Mouse (Mus musculus): Measurements from ENCODE around the gene Rab15. TPM values are rescaled to one million over a fixed set of nuclear protein-coding genes. Genes with fewer than 3 reads are reported as not detected.
A peak's percentile ranks its signal among the peaks of the same experiment; 100 is the strongest.
"Not testable (repeated sequence)": the region's sequence is repeated elsewhere in the genome, so short reads cannot be mapped to it uniquely, and the experiment has no call there.

Rab15 gene
- polyA plus RNA-seq, 1 experiment: 108 TPM

DNA sequence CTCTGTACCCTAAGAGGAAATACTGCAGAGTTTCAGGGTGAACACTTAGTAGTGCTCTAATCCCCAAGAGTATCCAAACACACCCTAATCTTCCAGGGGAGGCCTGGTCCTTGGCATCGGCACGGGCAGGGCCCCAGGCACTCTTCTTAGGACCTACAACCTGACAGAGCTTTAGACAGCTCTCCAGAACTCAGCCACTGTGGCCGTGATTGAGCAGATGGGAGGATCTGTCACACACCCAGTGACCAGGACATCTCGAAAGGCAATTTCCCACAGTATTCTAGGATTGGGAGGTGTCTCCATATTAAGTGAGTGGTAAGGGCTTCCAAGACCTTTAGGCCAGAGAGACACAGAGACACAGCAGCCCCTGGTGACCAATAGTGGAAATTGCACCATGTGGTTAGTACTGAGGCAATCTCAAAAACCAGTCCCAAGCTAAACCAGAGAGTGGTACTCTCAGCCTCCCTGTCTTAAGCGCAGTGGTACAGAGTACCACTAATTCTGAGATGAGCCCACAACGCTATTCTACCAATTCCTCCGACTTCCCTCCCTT, 18.9 kb downstream of the Rab15 start:
- Histone ChIP-seq H3K4me1 (ENCODE audit: control insufficient read depth, insufficient read depth, low read length) (peaks cover 49% of the 10 kb centered on the region), H3K27ac (ENCODE audit: insufficient read depth, low read length) (peak overlapping the region; percentile 73), H3K27me3 (ENCODE audit: control insufficient read depth, insufficient read depth, low read length) (no peaks in the 10 kb centered on the region), H3K4me3 (replicated peaks; ENCODE audit: insufficient read depth, low read depth, low read length) (no peak overlapping the region)
- TF ChIP-seq POLR2A (IDR thresholded peaks at IDR 0.05; ENCODE audit: borderline replicate concordance, insufficient read depth, low read length): no peak
- peak; percentile 80 for TF ChIP-seq CTCF (IDR thresholded peaks at IDR 0.05; ENCODE audit: borderline replicate concordance, insufficient read depth, low read depth, low read length)
- 23% methylated on average over 7 of the region's 7 CpGs for WGBS
- peak; percentile 75 to 80 for DNase-seq

DNA sequence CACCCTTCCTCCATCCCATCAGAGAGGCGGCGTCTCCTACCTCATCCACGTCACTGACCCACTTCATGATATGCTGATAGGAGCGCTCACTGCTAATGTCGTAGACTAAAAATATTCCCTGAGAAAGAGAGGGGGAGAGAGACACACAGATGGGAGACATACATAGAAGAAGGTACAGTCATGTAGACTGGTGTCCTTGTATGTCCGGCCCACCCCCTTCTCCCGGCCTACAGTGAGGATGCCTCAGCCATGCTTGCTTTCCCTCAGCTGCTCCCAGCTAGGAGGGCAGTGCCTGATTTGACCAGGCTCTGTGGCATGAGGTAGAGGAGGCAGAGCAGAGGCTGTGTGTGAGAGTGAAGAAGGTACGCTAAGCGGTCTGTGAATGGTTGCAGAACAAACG, 19.7 kb downstream of the Rab15 start:
- Histone ChIP-seq H3K4me1 (ENCODE audit: control insufficient read depth, insufficient read depth, low read length) (peaks cover 49% of the 10 kb centered on the region), H3K4me3 (replicated peaks; ENCODE audit: insufficient read depth, low read depth, low read length) (no peak overlapping the region), H3K27ac (ENCODE audit: insufficient read depth, low read length) (peak overlapping the region; percentile 73), H3K27me3 (ENCODE audit: control insufficient read depth, insufficient read depth, low read length) (no peaks in the 10 kb centered on the region)
- TF ChIP-seq CTCF (IDR thresholded peaks at IDR 0.05; ENCODE audit: borderline replicate concordance, insufficient read depth, low read depth, low read length) (no peak), POLR2A (IDR thresholded peaks at IDR 0.05; ENCODE audit: borderline replicate concordance, insufficient read depth, low read length) (no peak)
- no peak for DNase-seq
- 77% methylated on average over 10 of the region's 10 CpGs for WGBS

DNA sequence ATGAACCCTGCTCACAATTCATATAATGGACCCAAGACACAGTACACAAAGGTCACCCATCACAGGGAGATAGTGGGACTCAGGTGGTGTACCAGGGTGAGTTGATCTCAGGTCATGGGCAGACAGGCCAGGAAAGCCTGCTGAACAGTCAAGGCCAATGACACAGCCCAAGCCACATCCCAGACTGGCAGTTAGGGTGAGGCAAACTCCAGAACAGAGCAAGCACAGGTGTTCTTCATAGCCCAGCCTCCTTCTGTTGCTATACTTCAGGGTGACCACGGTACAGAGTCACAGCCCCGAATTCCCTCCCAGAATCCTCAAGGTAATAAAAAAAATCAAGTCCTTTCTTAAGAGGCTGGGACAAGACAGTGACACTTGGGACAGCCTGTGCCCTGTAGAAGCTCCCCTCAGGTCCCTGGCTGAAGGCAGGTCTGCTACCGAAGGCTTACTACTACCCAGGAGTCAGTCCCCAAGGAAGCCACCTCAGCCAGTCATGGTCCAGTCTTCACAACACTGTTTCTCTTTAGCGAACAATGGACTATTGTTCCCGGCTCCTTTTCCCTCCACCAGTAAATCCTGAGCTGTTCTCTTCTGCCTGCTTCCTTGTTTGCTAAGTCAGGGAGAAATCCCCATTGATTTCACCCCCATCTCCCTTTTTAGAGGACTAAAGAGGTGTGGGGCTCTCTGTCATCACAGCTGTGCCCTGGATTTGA, 24.5 kb downstream of the Rab15 start:
- 61% methylated on average over 5 of the region's 5 CpGs for WGBS
- no peak for DNase-seq
- no peak overlapping the region for H3K27ac ChIP-seq (ENCODE audit: insufficient read depth, low read length)
- H3K4me3 ChIP-seq (replicated peaks; ENCODE audit: insufficient read depth, low read depth, low read length): no peak overlapping the region
- peaks cover 11% of the 10 kb centered on the region for H3K4me1 ChIP-seq (ENCODE audit: control insufficient read depth, insufficient read depth, low read length)
- TF ChIP-seq POLR2A (IDR thresholded peaks at IDR 0.05; ENCODE audit: borderline replicate concordance, insufficient read depth, low read length) (no peak), CTCF (IDR thresholded peaks at IDR 0.05; ENCODE audit: borderline replicate concordance, insufficient read depth, low read depth, low read length) (no peak)
- no peaks in the 10 kb centered on the region for H3K27me3 ChIP-seq (ENCODE audit: control insufficient read depth, insufficient read depth, low read length)

DNA sequence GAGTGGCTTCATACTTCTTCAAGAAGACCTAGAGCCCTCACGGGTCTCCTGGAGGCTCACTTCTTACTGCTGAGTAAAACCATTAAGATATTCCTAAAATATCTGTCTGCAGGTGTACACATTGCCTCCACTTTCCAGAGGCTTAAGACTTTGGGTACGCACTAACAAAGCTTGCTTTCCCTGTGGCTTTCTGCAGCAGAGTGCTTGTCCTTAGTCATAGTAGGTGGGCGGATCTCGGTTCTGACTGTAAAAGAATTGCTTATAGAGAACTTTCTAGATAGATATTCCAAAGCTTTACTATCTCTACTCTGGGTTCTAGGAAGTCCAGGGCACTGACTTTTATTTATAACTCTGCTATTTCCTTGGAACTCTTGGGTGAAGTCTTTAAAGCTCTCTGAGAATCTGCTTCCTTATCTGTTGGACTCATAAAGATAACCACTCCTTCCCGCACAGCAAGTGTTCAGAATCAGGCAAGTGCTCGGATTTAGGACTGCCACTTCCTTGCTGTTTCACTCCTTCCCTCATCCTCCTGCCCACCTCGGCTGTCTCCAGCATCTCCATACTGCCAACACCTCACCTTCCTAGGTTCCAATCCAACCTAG, 25.7 kb downstream of the Rab15 start:
- TF ChIP-seq CTCF (IDR thresholded peaks at IDR 0.05; ENCODE audit: borderline replicate concordance, insufficient read depth, low read depth, low read length): no peak
- no peak for TF ChIP-seq POLR2A (IDR thresholded peaks at IDR 0.05; ENCODE audit: borderline replicate concordance, insufficient read depth, low read length)
- H3K4me3 ChIP-seq (replicated peaks; ENCODE audit: insufficient read depth, low read depth, low read length): no peak overlapping the region
- no peak for DNase-seq
- no peaks in the 10 kb centered on the region for H3K27me3 ChIP-seq (ENCODE audit: control insufficient read depth, insufficient read depth, low read length)
- H3K4me1 ChIP-seq (ENCODE audit: control insufficient read depth, insufficient read depth, low read length): peaks cover 3% of the 10 kb centered on the region; the same call in 1 of the 2 replicates
- 87% methylated on average over 7 of the region's 7 CpGs for WGBS
- no peak overlapping the region for H3K27ac ChIP-seq (ENCODE audit: insufficient read depth, low read length)

DNA sequence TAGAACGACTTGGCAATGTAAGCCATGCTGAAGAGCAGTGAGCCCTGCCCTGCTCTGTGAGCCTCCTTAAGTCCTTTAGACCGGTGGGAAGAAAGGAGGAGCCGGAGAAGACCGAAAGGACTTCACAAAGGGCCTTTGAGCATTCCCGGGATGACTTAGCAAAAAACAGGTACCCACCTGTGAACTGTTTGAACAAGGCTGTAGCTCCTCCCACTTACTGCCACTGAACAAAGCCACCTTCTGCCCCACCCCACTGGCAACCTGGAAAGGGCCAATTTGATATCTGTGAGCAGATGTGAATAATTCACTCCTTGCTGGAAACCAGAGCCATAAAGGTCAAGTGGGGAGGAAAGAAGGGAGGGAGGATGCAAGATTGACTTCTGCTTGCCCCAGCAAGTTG, 27.4 kb downstream of the Rab15 start, which contains the start of gene Gpx2:
TSS of gene Gpx2 (minus strand) at position 205 of the 400 bp plus-strand sequence.
- Histone ChIP-seq H3K27me3 (ENCODE audit: control insufficient read depth, insufficient read depth, low read length) (no peaks in the 10 kb centered on the region), H3K27ac (ENCODE audit: insufficient read depth, low read length) (no peak within 1 kb of the TSS), H3K4me3 (replicated peaks; ENCODE audit: insufficient read depth, low read depth, low read length) (no peak within 1 kb of the TSS), H3K4me1 (ENCODE audit: control insufficient read depth, insufficient read depth, low read length) (peaks cover 3% of the 10 kb centered on the region; the same call in 1 of the 2 replicates)
- no peak for TF ChIP-seq POLR2A (IDR thresholded peaks at IDR 0.05; ENCODE audit: borderline replicate concordance, insufficient read depth, low read length)
- no peak for DNase-seq
- WGBS: 84% methylated on average over 5 of the region's 5 CpGs

DNA sequence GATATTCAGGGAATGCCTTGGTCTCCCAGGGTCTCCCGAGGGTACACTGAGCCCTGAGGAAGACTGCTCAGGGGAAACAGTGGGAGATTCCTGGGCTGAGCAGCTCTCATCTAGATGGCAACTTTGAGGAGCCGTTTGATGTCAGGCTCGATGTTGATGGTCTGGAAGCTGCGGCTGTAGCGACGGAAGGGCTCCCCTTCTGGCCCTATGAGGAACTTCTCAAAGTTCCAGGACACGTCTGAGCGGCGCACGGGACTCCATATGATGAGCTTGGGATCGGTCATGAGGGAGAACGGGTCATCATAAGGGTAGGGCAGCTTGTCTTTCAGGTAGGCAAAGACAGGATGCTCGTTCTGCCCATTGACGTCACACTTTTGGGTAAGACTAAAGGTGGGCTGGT, 30.2 kb downstream of the Rab15 start:
- 60% methylated on average over 14 of the region's 14 CpGs for WGBS
- H3K27me3 ChIP-seq (ENCODE audit: control insufficient read depth, insufficient read depth, low read length); H3K27ac ChIP-seq (ENCODE audit: insufficient read depth, low read length); H3K4me1 ChIP-seq (ENCODE audit: control insufficient read depth, insufficient read depth, low read length); DNase-seq; H3K4me3 ChIP-seq (replicated peaks; ENCODE audit: insufficient read depth, low read depth, low read length): not testable (repeated sequence)

DNA sequence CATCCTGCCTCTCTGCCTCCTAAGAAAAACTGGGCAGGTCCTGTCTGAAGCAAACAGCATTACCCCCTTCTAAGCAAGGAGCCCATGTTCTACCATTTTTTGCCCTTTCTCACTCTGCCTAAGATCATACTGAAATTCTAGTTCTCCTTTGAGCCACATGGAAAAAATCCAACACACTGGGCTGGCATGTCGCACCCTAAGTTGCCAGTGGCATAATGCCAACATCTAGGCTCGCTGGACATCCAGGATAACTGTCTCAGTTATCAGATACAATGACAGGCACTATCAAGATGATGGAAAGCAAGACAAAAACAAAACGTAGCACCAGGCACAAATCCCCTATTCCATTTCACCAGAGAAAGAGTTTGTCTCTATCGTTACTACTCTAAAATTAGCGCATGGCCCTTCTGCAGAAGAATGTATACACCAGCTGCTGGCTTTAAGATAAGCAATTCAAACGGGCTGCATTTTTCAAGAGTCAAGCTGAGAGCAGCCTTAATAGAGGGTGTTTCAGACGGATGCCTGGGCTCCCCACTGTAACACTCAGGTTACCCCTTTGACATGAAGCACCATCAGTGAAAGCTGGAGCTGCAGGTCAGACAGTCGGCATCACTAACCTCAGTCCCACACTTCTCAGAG, 32.1 kb downstream of the Rab15 start:
- Histone ChIP-seq H3K27ac (ENCODE audit: insufficient read depth, low read length) (no peak overlapping the region), H3K4me1 (ENCODE audit: control insufficient read depth, insufficient read depth, low read length) (peaks cover 5% of the 10 kb centered on the region; the same call in 1 of the 2 replicates), H3K4me3 (replicated peaks; ENCODE audit: insufficient read depth, low read depth, low read length) (no peak overlapping the region), H3K27me3 (ENCODE audit: control insufficient read depth, insufficient read depth, low read length) (no peaks in the 10 kb centered on the region)
- DNase-seq: peak in 1 of 2 experiments; percentile 37
- 33% methylated on average over 8 of the region's 8 CpGs for WGBS
- no peak for TF ChIP-seq POLR2A (IDR thresholded peaks at IDR 0.05; ENCODE audit: borderline replicate concordance, insufficient read depth, low read length)
- TF ChIP-seq CTCF (IDR thresholded peaks at IDR 0.05; ENCODE audit: borderline replicate concordance, insufficient read depth, low read depth, low read length): no peak
